9 mouse cellular contexts compared by ENCODE assay signal in genomic region chr5:86432697-86433096, GRCm38 (mm10). TPM values are rescaled to one million over a fixed set of nuclear protein-coding genes. Genes with fewer than 3 reads are reported as not detected.
DNase-seq lines count a peak whose midpoint lies in the region; ATAC-seq lines count a peak whose summit lies in the region.
"Had no signal": no experiment of that assay in that cellular context is flagged by ENCODE, and none has a peak within 500 bp of the region (broad histone marks: within the 10 kb centered on the region; RNA-seq: fewer than 3 reads in every experiment).

No protein-coding gene starts in this region.

- H3K27me3 ChIP-seq in hindbrain, embryonic 10.5 days (ENCODE audit: insufficient read depth, poor library complexity, severe bottlenecking): no peaks in the 10 kb centered on the region
- H3K27me3 ChIP-seq in hindbrain, embryonic 12.5 days: no peaks in the 10 kb centered on the region
- H3K27me3 ChIP-seq in heart, embryonic 10.5 days (ENCODE audit: insufficient read depth, poor library complexity, severe bottlenecking): no peaks in the 10 kb centered on the region
- H3K27me3 ChIP-seq: limb, embryonic 13.5 days had no signal

- 2% methylated on average over 2 of the region's 2 CpGs for WGBS in hindbrain, embryonic 10.5 days
- WGBS in hindbrain, embryonic 12.5 days: 3% methylated on average over 2 of the region's 2 CpGs
- WGBS in heart, embryonic 10.5 days: 0% methylated on average over 2 of the region's 2 CpGs

- H3K9ac ChIP-seq in hindbrain, embryonic 12.5 days: no peak overlapping the region
- H3K9ac ChIP-seq: limb, embryonic 13.5 days had no signal

- H3K27ac ChIP-seq in hindbrain, embryonic 10.5 days: no peak overlapping the region
- no peak overlapping the region for H3K27ac ChIP-seq in hindbrain, embryonic 12.5 days
- no peak overlapping the region for H3K27ac ChIP-seq in heart, embryonic 10.5 days
- H3K27ac ChIP-seq: limb, embryonic 13.5 days had no signal

- no peak for ATAC-seq in hindbrain, embryonic 12.5 days (ENCODE audit: low FRiP score)
- no peak for ATAC-seq in megakaryocyte, adult 5-6 weeks (ENCODE audit: poor library complexity, severe bottlenecking)

- H3K9me3 ChIP-seq in hindbrain, embryonic 10.5 days: no peaks in the 10 kb centered on the region
- H3K9me3 ChIP-seq in hindbrain, embryonic 12.5 days (replicated peaks): no peaks in the 10 kb centered on the region
- H3K9me3 ChIP-seq in heart, embryonic 10.5 days: no peaks in the 10 kb centered on the region
- H3K9me3 ChIP-seq: limb, embryonic 13.5 days had no signal

- no peak overlapping the region for H3K4me3 ChIP-seq in hindbrain, embryonic 10.5 days
- no peak overlapping the region for H3K4me3 ChIP-seq in hindbrain, embryonic 12.5 days
- no peak overlapping the region for H3K4me3 ChIP-seq in heart, embryonic 10.5 days
- H3K4me3 ChIP-seq: limb, embryonic 13.5 days had no signal

- H3K4me2 ChIP-seq in hindbrain, embryonic 12.5 days (replicated peaks): no peak overlapping the region
- H3K4me2 ChIP-seq: limb, embryonic 13.5 days had no signal

- no peaks in the 10 kb centered on the region for H3K4me1 ChIP-seq in hindbrain, embryonic 10.5 days (replicated peaks)
- H3K4me1 ChIP-seq in hindbrain, embryonic 12.5 days: no peaks in the 10 kb centered on the region
- no peaks in the 10 kb centered on the region for H3K4me1 ChIP-seq in heart, embryonic 10.5 days
- H3K4me1 ChIP-seq: limb, embryonic 13.5 days had no signal

- DNase-seq in hindbrain, embryonic 10.5 days (ENCODE audit: low spot score): peak; percentile 9
- DNase-seq in urinary bladder, postnatal 14 days (ENCODE audit: low spot score): peak; percentile 18
- no peak for DNase-seq in urinary bladder, postnatal 25 days (ENCODE audit: low spot score)
- DNase-seq in embryo, embryonic 9.5 days (ENCODE audit: extremely low spot score): peak; percentile 29
- peak; percentile 20 to 22 for DNase-seq in kidney, postnatal 4 days
- DNase-seq in heart, embryonic 10.5 days (ENCODE audit: low spot score): no peak

- H3K36me3 ChIP-seq in hindbrain, embryonic 10.5 days: no peaks in the 10 kb centered on the region
- H3K36me3 ChIP-seq in hindbrain, embryonic 12.5 days: no peaks in the 10 kb centered on the region
- no peaks in the 10 kb centered on the region for H3K36me3 ChIP-seq in heart, embryonic 10.5 days
- H3K36me3 ChIP-seq: limb, embryonic 13.5 days had no signal

RNA-seq across cellular contexts. Expression of gene Tmprss11a, which starts 36.1 kb away (rescaled TPM):
- polyA plus RNA-seq in hindbrain, embryonic 10.5 days (2016; fragmentation: Nextera tagmentation; extraction: Ambion mirVana): not detected in 2 replicates
- polyA plus RNA-seq in hindbrain, embryonic 12.5 days (2016; fragmentation: Nextera tagmentation; extraction: Ambion mirVana): 0.08 TPM in 1 of 2 replicates, not detected in the other
- not detected in 2 replicates for total RNA-seq in megakaryocyte, adult 5-6 weeks (2015)
- total RNA-seq in megakaryocyte, adult 5-6 weeks (2017): not detected in 2 replicates
- not detected in 2 replicates for polyA plus RNA-seq in heart, embryonic 10.5 days (2016; fragmentation: Nextera tagmentation; extraction: Ambion mirVana)
- polyA plus RNA-seq: limb, embryonic 13.5 days had no signal

RNA-seq across cellular contexts. Expression of gene Tmprss11d, which starts 59.5 kb away (rescaled TPM):
- not detected in 2 replicates for polyA plus RNA-seq in hindbrain, embryonic 10.5 days (2016; fragmentation: Nextera tagmentation; extraction: Ambion mirVana)
- not detected in 2 replicates for polyA plus RNA-seq in hindbrain, embryonic 12.5 days (2016; fragmentation: Nextera tagmentation; extraction: Ambion mirVana)
- total RNA-seq in megakaryocyte, adult 5-6 weeks (2015): not detected in 2 replicates
- not detected in 2 replicates for total RNA-seq in megakaryocyte, adult 5-6 weeks (2017)
- polyA plus RNA-seq in heart, embryonic 10.5 days (2016; fragmentation: Nextera tagmentation; extraction: Ambion mirVana): not detected in 2 replicates
- polyA plus RNA-seq: limb, embryonic 13.5 days had no signal

Comparison
In these comparisons a context has a peak if more than half of its experiments do, and no peak if none do; other contexts are left out.
1. DNase-seq: peak in hindbrain, embryonic 10.5 days (single experiment), urinary bladder, postnatal 14 days (single experiment), embryo, embryonic 9.5 days (single experiment) and kidney, postnatal 4 days (2 of 2); none in urinary bladder, postnatal 25 days (single experiment) and heart, embryonic 10.5 days (single experiment).